Mouse (Mus musculus): Measurements from ENCODE around the gene Prr14l. TPM values are rescaled to one million over a fixed set of nuclear protein-coding genes. Genes with fewer than 3 reads are reported as not detected.
"Not testable (repeated sequence)": the region's sequence is repeated elsewhere in the genome, so short reads cannot be mapped to it uniquely, and the experiment has no call there.

Prr14l gene
- polyA plus RNA-seq, 1 experiment from 2014 or later: 18.7 TPM

GRCm38 (mm10) chr5:32852026-32852425 is 2.0 kb downstream of the Prr14l start:
- no peaks in the 10 kb centered on the region for H3K27me3 ChIP-seq (replicated peaks)
- H3K4me2 ChIP-seq: peak overlapping the region; percentile 70
- H3K4me3 ChIP-seq (replicated peaks): no peak overlapping the region
- 0 out of 2 replicates have a peak, but pooled peaks cover 7% of the 10 kb centered on the region for H3K4me1 ChIP-seq
- no peak for ATAC-seq (ENCODE audit: insufficient read depth, low FRiP score, low read depth)
- no peaks in the 10 kb centered on the region for H3K9me3 ChIP-seq
- H3K27ac ChIP-seq: no peak overlapping the region
- no peak overlapping the region for H3K9ac ChIP-seq
- 29% methylated on average over 6 of the region's 6 CpGs for WGBS
- peaks cover 5% of the 10 kb centered on the region; the same call in 1 of the 2 replicates for H3K36me3 ChIP-seq

GRCm38 (mm10) chr5:32849580-32849979 is 4.5 kb downstream of the Prr14l start:
- H3K9ac ChIP-seq; H3K27ac ChIP-seq; H3K4me1 ChIP-seq; H3K9me3 ChIP-seq; ATAC-seq (ENCODE audit: insufficient read depth, low FRiP score, low read depth); H3K27me3 ChIP-seq (replicated peaks); H3K4me3 ChIP-seq (replicated peaks); H3K4me2 ChIP-seq: not testable (repeated sequence)
- WGBS: 93% methylated on average over 3 of the region's 3 CpGs
- peaks cover 16% of the 10 kb centered on the region; the same call in 1 of the 2 replicates for H3K36me3 ChIP-seq

GRCm38 (mm10) chr5:32849178-32849577 is 4.9 kb downstream of the Prr14l start:
- no peaks in the 10 kb centered on the region for H3K27me3 ChIP-seq (replicated peaks)
- ATAC-seq (ENCODE audit: insufficient read depth, low FRiP score, low read depth): no peak
- no peak overlapping the region for H3K27ac ChIP-seq

GRCm38 (mm10) chr5:32840029-32840428 is 14.0 kb downstream of the Prr14l start:
- H3K36me3 ChIP-seq: peaks cover 48% of the 10 kb centered on the region
- no peaks in the 10 kb centered on the region for H3K4me1 ChIP-seq
- no peak overlapping the region for H3K4me2 ChIP-seq
- H3K27me3 ChIP-seq (replicated peaks): no peaks in the 10 kb centered on the region
- H3K9me3 ChIP-seq: no peaks in the 10 kb centered on the region
- H3K27ac ChIP-seq: no peak overlapping the region
- no peak overlapping the region for H3K4me3 ChIP-seq (replicated peaks)
- no peak overlapping the region for H3K9ac ChIP-seq
- no peak for ATAC-seq (ENCODE audit: insufficient read depth, low FRiP score, low read depth)
- 96% methylated on average over 2 of the region's 2 CpGs for WGBS

More at GRCm38 (mm10) chr5:32849178-32849577, 4.9 kb downstream of the Prr14l start:
- H3K36me3 ChIP-seq: peaks cover 20% of the 10 kb centered on the region; the same call in 1 of the 2 replicates
- 92% methylated on average over 3 of the region's 3 CpGs for WGBS
- no peaks in the 10 kb centered on the region for H3K9me3 ChIP-seq
- no peak overlapping the region for H3K4me3 ChIP-seq (replicated peaks)
- 0 out of 2 replicates have a peak, but pooled peaks cover 7% of the 10 kb centered on the region for H3K4me1 ChIP-seq
- no peak overlapping the region for H3K4me2 ChIP-seq
- no peak overlapping the region for H3K9ac ChIP-seq

GRCm38 (mm10) chr5:32836976-32837375 is 17.1 kb downstream of the Prr14l start:
- Histone ChIP-seq H3K4me3 (replicated peaks) (no peak overlapping the region), H3K27ac (no peak overlapping the region), H3K9ac (no peak overlapping the region), H3K4me1 (no peaks in the 10 kb centered on the region), H3K27me3 (replicated peaks) (no peaks in the 10 kb centered on the region), H3K36me3 (peaks cover 45% of the 10 kb centered on the region), H3K9me3 (no peaks in the 10 kb centered on the region), H3K4me2 (no peak overlapping the region)
- 90% methylated on average over 5 of the region's 5 CpGs for WGBS
- ATAC-seq (ENCODE audit: insufficient read depth, low FRiP score, low read depth): no peak

- Histone ChIP-seq H3K9ac (no peak overlapping the region), H3K4me2 (no peak overlapping the region), H3K27ac (no peak overlapping the region), H3K27me3 (replicated peaks) (no peaks in the 10 kb centered on the region), H3K36me3 (peaks cover 49% of the 10 kb centered on the region), H3K4me3 (replicated peaks) (no peak overlapping the region), H3K9me3 (no peaks in the 10 kb centered on the region), H3K4me1 (no peaks in the 10 kb centered on the region)
- 73% methylated on average over 1 of the region's 1 CpGs for WGBS
- no peak for ATAC-seq (ENCODE audit: insufficient read depth, low FRiP score, low read depth)
These were observed 19.6 kb downstream of the Prr14l start for GRCm38 (mm10) chr5:32834497-32834896.

- Histone ChIP-seq H3K9ac (no peak overlapping the region), H3K36me3 (peaks cover 46% of the 10 kb centered on the region), H3K4me1 (no peaks in the 10 kb centered on the region), H3K27ac (no peak overlapping the region), H3K27me3 (replicated peaks) (no peaks in the 10 kb centered on the region), H3K4me3 (replicated peaks) (no peak overlapping the region), H3K4me2 (no peak overlapping the region), H3K9me3 (no peaks in the 10 kb centered on the region)
- WGBS: 92% methylated on average over 2 of the region's 2 CpGs
- ATAC-seq (ENCODE audit: insufficient read depth, low FRiP score, low read depth): no peak
These were observed 24.0 kb downstream of the Prr14l start for GRCm38 (mm10) chr5:32830054-32830453.

GRCm38 (mm10) chr5:32828766-32829165 is 25.3 kb downstream of the Prr14l start:
- not testable (repeated sequence) for H3K4me1 ChIP-seq; H3K9ac ChIP-seq; H3K27me3 ChIP-seq (replicated peaks); H3K9me3 ChIP-seq; H3K4me2 ChIP-seq; ATAC-seq (ENCODE audit: insufficient read depth, low FRiP score, low read depth); H3K4me3 ChIP-seq (replicated peaks); H3K27ac ChIP-seq
- H3K36me3 ChIP-seq: peaks cover 42% of the 10 kb centered on the region
- 84% methylated on average over 1 of the region's 1 CpGs for WGBS

GRCm38 (mm10) chr5:32827009-32827408 is 27.0 kb downstream of the Prr14l start, which contains the start of gene Gm20671:
Gene Gm20671 (minus strand): TSS chr5:32827109.
- H3K27ac ChIP-seq: no peak within 1 kb of the TSS
- no peak within 1 kb of the TSS for H3K4me2 ChIP-seq
- no peaks in the 10 kb centered on the region for H3K9me3 ChIP-seq
- no peaks in the 10 kb centered on the region for H3K4me1 ChIP-seq
- no peak for ATAC-seq (ENCODE audit: insufficient read depth, low FRiP score, low read depth)
- H3K4me3 ChIP-seq (replicated peaks): no peak within 1 kb of the TSS
- H3K36me3 ChIP-seq: peaks cover 38% of the 10 kb centered on the region
- no peak within 1 kb of the TSS for H3K9ac ChIP-seq
- H3K27me3 ChIP-seq (replicated peaks): no peaks in the 10 kb centered on the region
- WGBS: 89% methylated on average over 7 of the region's 7 CpGs

GRCm38 (mm10) chr5:32820471-32820870 is 33.6 kb downstream of the Prr14l start:
- H3K36me3 ChIP-seq: peaks cover 35% of the 10 kb centered on the region
- H3K9ac ChIP-seq: no peak overlapping the region
- H3K27me3 ChIP-seq (replicated peaks): no peaks in the 10 kb centered on the region
- no peak overlapping the region for H3K27ac ChIP-seq
- H3K9me3 ChIP-seq: no peaks in the 10 kb centered on the region
- WGBS: 93% methylated on average over 8 of the region's 8 CpGs
- H3K4me3 ChIP-seq (replicated peaks): no peak overlapping the region
- H3K4me1 ChIP-seq: no peaks in the 10 kb centered on the region
- no peak overlapping the region for H3K4me2 ChIP-seq
- ATAC-seq (ENCODE audit: insufficient read depth, low FRiP score, low read depth): no peak

GRCm38 (mm10) chr5:32815396-32815795 is 38.7 kb downstream of the Prr14l start:
- no peaks in the 10 kb centered on the region for H3K4me1 ChIP-seq
- H3K9ac ChIP-seq: no peak overlapping the region
- no peak overlapping the region for H3K4me3 ChIP-seq (replicated peaks)
- H3K4me2 ChIP-seq: no peak overlapping the region
- H3K27me3 ChIP-seq (replicated peaks): no peaks in the 10 kb centered on the region
- peaks cover 31% of the 10 kb centered on the region for H3K36me3 ChIP-seq
- H3K9me3 ChIP-seq: no peaks in the 10 kb centered on the region
- H3K27ac ChIP-seq: no peak overlapping the region
- ATAC-seq (ENCODE audit: insufficient read depth, low FRiP score, low read depth): no peak
- WGBS: 97% methylated on average over 4 of the region's 4 CpGs

GRCm38 (mm10) chr5:32786454-32786853 is 67.6 kb downstream of the Prr14l start:
- H3K9me3 ChIP-seq; H3K4me1 ChIP-seq; ATAC-seq (ENCODE audit: insufficient read depth, low FRiP score, low read depth); H3K27me3 ChIP-seq (replicated peaks); H3K4me2 ChIP-seq; H3K9ac ChIP-seq; H3K27ac ChIP-seq; H3K36me3 ChIP-seq; H3K4me3 ChIP-seq (replicated peaks): not testable (repeated sequence)
- WGBS: 67% methylated on average over 1 of the region's 1 CpGs
